Mouse (Mus musculus): Measurements from ENCODE around the gene Tex37.

GRCm38 (mm10) chr6:70910285-70910684, 8.4 kb downstream of the Tex37 start:
- TF ChIP-seq CTCF (IDR thresholded peaks at IDR 0.05; ENCODE audit: borderline replicate concordance, insufficient read depth, low read depth, low read length) (no peak), POLR2A (IDR thresholded peaks at IDR 0.05; ENCODE audit: borderline replicate concordance, insufficient read depth, low read length) (no peak)
